In the genomic region with DNA sequence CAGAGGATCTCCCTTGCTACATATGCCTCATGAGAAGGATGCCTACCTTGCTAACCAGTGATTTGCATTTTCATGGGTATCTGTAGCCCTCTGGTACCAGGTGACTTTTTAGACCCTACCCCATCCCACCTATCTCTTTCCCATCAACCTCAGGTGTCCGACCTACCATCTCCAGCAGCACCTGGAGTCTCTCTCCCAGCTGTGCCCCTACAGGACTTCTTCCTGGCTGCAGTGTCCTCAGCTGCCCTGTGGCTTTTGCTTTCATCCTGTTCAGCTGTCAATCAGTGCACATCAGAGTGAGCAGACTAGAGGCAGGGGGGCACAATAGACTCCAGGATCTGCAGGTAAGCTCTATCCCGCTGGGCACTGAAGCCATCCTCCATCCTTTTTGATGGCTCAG, we compare ENCODE assay signal across 29 mouse cellular contexts. TPM values are rescaled to one million over a fixed set of nuclear protein-coding genes. Genes with fewer than 3 reads are reported as not detected.
"Had no signal": no experiment of that assay in that cellular context is flagged by ENCODE, and none has a peak within 500 bp of the region (broad histone marks: within the 10 kb centered on the region; RNA-seq: fewer than 3 reads in every experiment).

No protein-coding gene starts in this region.

- DNase-seq: cerebellum, adult 18-20 months; cerebellum, adult 2 months; cerebellum, adult 8-10 months; cerebellum, adult 9-10 months; cerebellum, adult 9-11 months; cerebellum, postnatal 10 days; cerebellum, postnatal 14 days; cerebellum, postnatal 25 days; cerebellum, postnatal 36 days; embryo, embryonic 11 days; forebrain, postnatal 0 days; gastrocnemius, adult 2 months; gastrocnemius, postnatal 10 days; gastrocnemius, postnatal 14 days; gastrocnemius, postnatal 25 days; gastrocnemius, postnatal 36 days; heart, adult 18-20 months; heart, adult 2 months had no signal

- H3K4me2 ChIP-seq: embryonic facial prominence, embryonic 12.5 days; embryonic facial prominence, embryonic 15.5 days; forebrain, embryonic 12.5 days; forebrain, embryonic 13.5 days; forebrain, embryonic 15.5 days had no signal

- H3K36me3 ChIP-seq: embryonic facial prominence, embryonic 12.5 days; embryonic facial prominence, embryonic 15.5 days; forebrain, embryonic 10.5 days; forebrain, embryonic 12.5 days; forebrain, embryonic 15.5 days had no signal

- H3K27ac ChIP-seq: embryonic facial prominence, embryonic 12.5 days; embryonic facial prominence, embryonic 15.5 days; forebrain, embryonic 10.5 days; forebrain, embryonic 12.5 days; forebrain, embryonic 13.5 days; forebrain, embryonic 15.5 days; gastrocnemius, adult 2 months; heart, adult 2 months had no signal

- H3K9ac ChIP-seq: embryonic facial prominence, embryonic 12.5 days; embryonic facial prominence, embryonic 15.5 days; forebrain, embryonic 12.5 days; forebrain, embryonic 13.5 days; forebrain, embryonic 15.5 days; forebrain, postnatal 0 days had no signal

- ATAC-seq: forebrain, embryonic 13.5 days; forebrain, embryonic 14.5 days; forebrain, embryonic 15.5 days; forebrain, embryonic 16.5 days; forebrain, postnatal 0 days had no signal

- H3K4me1 ChIP-seq: embryonic facial prominence, embryonic 12.5 days; embryonic facial prominence, embryonic 15.5 days; forebrain, embryonic 10.5 days; forebrain, embryonic 12.5 days; forebrain, embryonic 13.5 days; forebrain, embryonic 15.5 days had no signal

- H3K4me3 ChIP-seq: embryonic facial prominence, embryonic 12.5 days; embryonic facial prominence, embryonic 15.5 days; erythroblast, embryonic 14.5 days; forebrain, embryonic 10.5 days; forebrain, embryonic 12.5 days; forebrain, embryonic 13.5 days; forebrain, embryonic 15.5 days; gastrocnemius, adult 2 months; heart, adult 2 months had no signal

- H3K27me3 ChIP-seq: embryonic facial prominence, embryonic 12.5 days; embryonic facial prominence, embryonic 15.5 days; forebrain, embryonic 12.5 days; forebrain, embryonic 13.5 days; forebrain, embryonic 15.5 days had no signal

- H3K9me3 ChIP-seq: embryonic facial prominence, embryonic 12.5 days; embryonic facial prominence, embryonic 15.5 days; forebrain, embryonic 10.5 days; forebrain, embryonic 12.5 days; forebrain, embryonic 13.5 days; forebrain, embryonic 15.5 days had no signal

RNA-seq across cellular contexts. Expression of a gene that starts 37.5 kb away (rescaled TPM):
- total RNA-seq: common myeloid progenitor, adult 5-6 weeks; granulocyte monocyte progenitor cell, adult 5-6 weeks had no signal
- polyA plus RNA-seq: erythroblast, embryonic 14.5 days had no signal
